Mouse (Mus musculus) liver, postnatal 0 days (tissue): ENCODE measurements at regions not wholly inside any gene's neighbourhood (a gene's known extent, or its start where the extent isn't known, plus 50 kb on each side); places are given as distances from the start of the nearest gene placed in this dataset.

ENCODE experiments used
- ATAC-seq: fragments of 200-750 bp; cut with Nextera tagmentation; 2 replicates; pipeline ENCODE4 v1.8.0; 2017; ENCODE audit warnings: mild to moderate bottlenecking, moderate library complexity
- DNase-seq: peaks from one replicate; pipeline ENCODE4 v3.0.0-alpha.2; 2016
- H3K27ac ChIP-seq: fragments of 300-500 bp; sonication (generic); 2 replicates; pipeline ENCODE4 v1.5.1; 2014; ENCODE audit warnings: antibody characterized with exemption, moderate library complexity, mild to moderate bottlenecking, low read depth
- H3K27me3 ChIP-seq: fragments of 300-500 bp; sonication (generic); 2 replicates; pipeline ENCODE4 v1.6.1; 2014; ENCODE audit warnings: low read length, control low read depth, mixed read lengths; ENCODE audit not compliant: insufficient read depth
- H3K36me3 ChIP-seq: fragments of 300-500 bp; sonication (generic); replicated peaks from 2 replicates; pipeline ENCODE4 v1.6.1; 2014; ENCODE audit warnings: mild to moderate bottlenecking, control low read depth, low read length, moderate library complexity, mixed read lengths; ENCODE audit not compliant: insufficient read depth
- H3K4me1 ChIP-seq: fragments of 300-500 bp; sonication (generic); 2 replicates; pipeline ENCODE4 v1.6.1; 2014; ENCODE audit warnings: antibody characterized with exemption, mild to moderate bottlenecking, control low read depth; ENCODE audit not compliant: insufficient read depth
- H3K4me2 ChIP-seq: fragments of 300-500 bp; sonication (generic); 2 replicates; pipeline ENCODE4 v1.6.1; 2014; ENCODE audit warnings: low read depth, mild to moderate bottlenecking, low read length, moderate library complexity, mixed read lengths
- H3K4me3 ChIP-seq: fragments of 300-500 bp; sonication (generic); 2 replicates; pipeline ENCODE4 v1.5.1; 2014; ENCODE audit warnings: low read depth, low read length
- H3K9ac ChIP-seq: fragments of 300-500 bp; sonication (generic); replicated peaks from 2 replicates; pipeline ENCODE4 v1.6.1; 2014; ENCODE audit warnings: mild to moderate bottlenecking, moderate library complexity
- H3K9me3 ChIP-seq: fragments of 300-500 bp; sonication (generic); 2 replicates; pipeline ENCODE4 v1.6.1; 2016; ENCODE audit warnings: mild to moderate bottlenecking, control low read depth, low read length, mixed read lengths
- CTCF ChIP-seq: sonication (generic); IDR thresholded peaks from 2 replicates; pipeline ENCODE4 v1.5.1; 2016; ENCODE audit warnings: antibody characterized with exemption, low read depth
- EP300 ChIP-seq: IDR thresholded peaks from 2 replicates; pipeline ENCODE4 v1.6.1; 2016; ENCODE audit warnings: antibody characterized with exemption, low read depth, mild to moderate bottlenecking
- WGBS: fragments of 180-500 bp; shearing (Covaris S2); extraction: QIAGEN DNeasy Blood & Tissue Kit; methylation state at CpG from one replicate; pipeline ENCODE4 v1.1.7; 2014; ENCODE audit not compliant: insufficient replicate concordance; 5-methylcytosine and 5-hydroxymethylcytosine counted together

GRCm38 (mm10) chr4:99407466-99407865, 111.8 kb downstream of the Gm12689 start:
- WGBS: 70% methylated on average over 7 of the region's 7 CpGs

GRCm38 (mm10) chr4:99423449-99423848, 127.7 kb downstream of the Gm12689 start:
- no peak for TF ChIP-seq CTCF
- no peak for TF ChIP-seq EP300
- Histone ChIP-seq H3K9me3 (no peaks in the 10 kb centered on the region), H3K27ac (no peak overlapping the region), H3K4me2 (no peak overlapping the region), H3K36me3 (no peaks in the 10 kb centered on the region), H3K4me1 (no peaks in the 10 kb centered on the region), H3K9ac (no peak overlapping the region), H3K4me3 (no peak overlapping the region), H3K27me3 (no peaks in the 10 kb centered on the region)
- no peak for ATAC-seq
- WGBS: 48% methylated on average over 1 of the region's 1 CpGs
- DNase-seq: no peak

More at GRCm38 (mm10) chr4:99407466-99407865, 111.8 kb downstream of the Gm12689 start:
- no peak overlapping the region for H3K27ac ChIP-seq
- no peak overlapping the region for H3K4me2 ChIP-seq
- no peaks in the 10 kb centered on the region for H3K36me3 ChIP-seq
- H3K9ac ChIP-seq: no peak overlapping the region
- ATAC-seq (no peak), DNase-seq (no peak)
- TF ChIP-seq CTCF: no peak
- TF ChIP-seq EP300: no peak
- H3K4me3 ChIP-seq: no peak overlapping the region
- H3K4me1 ChIP-seq: no peaks in the 10 kb centered on the region
- H3K9me3 ChIP-seq: no peaks in the 10 kb centered on the region
- H3K27me3 ChIP-seq: no peaks in the 10 kb centered on the region

- no peak for DNase-seq
- H3K4me2 ChIP-seq: no peak overlapping the region
- H3K27me3 ChIP-seq: no peaks in the 10 kb centered on the region
- no peak overlapping the region for H3K9ac ChIP-seq
- H3K36me3 ChIP-seq: no peaks in the 10 kb centered on the region
- H3K27ac ChIP-seq: no peak overlapping the region
- no peaks in the 10 kb centered on the region for H3K4me1 ChIP-seq
- no peaks in the 10 kb centered on the region for H3K9me3 ChIP-seq
- WGBS: 43% methylated on average over 28 of the region's 28 CpGs
- ATAC-seq: no peak
- H3K4me3 ChIP-seq: no peak overlapping the region
- TF ChIP-seq CTCF (no peak), EP300 (no peak)
These were observed 149.5 kb downstream of the Gm12689 start for GRCm38 (mm10) chr4:99445077-99445754.

GRCm38 (mm10) chr4:99445755-99446128, 150.0 kb downstream of the Gm12689 start:
- no peak overlapping the region for H3K9ac ChIP-seq
- no peaks in the 10 kb centered on the region for H3K27me3 ChIP-seq
- H3K4me3 ChIP-seq: no peak overlapping the region
- DNase-seq: no peak
- no peaks in the 10 kb centered on the region for H3K9me3 ChIP-seq
- TF ChIP-seq EP300 (no peak), CTCF (no peak)
- H3K36me3 ChIP-seq: no peaks in the 10 kb centered on the region
- H3K27ac ChIP-seq: no peak overlapping the region
- no peaks in the 10 kb centered on the region for H3K4me1 ChIP-seq
- no peak for ATAC-seq
- H3K4me2 ChIP-seq: no peak overlapping the region
- 65% methylated on average over 9 of the region's 9 CpGs for WGBS

GRCm38 (mm10) chr4:99458984-99459383, 163.3 kb downstream of the Gm12689 start:
- DNase-seq (no peak), ATAC-seq (no peak)
- H3K36me3 ChIP-seq: no peaks in the 10 kb centered on the region
- no peaks in the 10 kb centered on the region for H3K4me1 ChIP-seq
- H3K4me2 ChIP-seq: no peak overlapping the region
- no peak overlapping the region for H3K4me3 ChIP-seq
- no peaks in the 10 kb centered on the region for H3K27me3 ChIP-seq
- no peaks in the 10 kb centered on the region for H3K9me3 ChIP-seq
- H3K27ac ChIP-seq: no peak overlapping the region
- TF ChIP-seq CTCF (no peak), EP300 (no peak)
- WGBS: 68% methylated on average over 4 of the region's 4 CpGs
- H3K9ac ChIP-seq: no peak overlapping the region

GRCm38 (mm10) chr4:99459436-99459835, 163.7 kb downstream of the Gm12689 start:
- Histone ChIP-seq H3K27ac (no peak overlapping the region), H3K4me1 (no peaks in the 10 kb centered on the region), H3K9ac (no peak overlapping the region), H3K4me2 (no peak overlapping the region), H3K36me3 (no peaks in the 10 kb centered on the region), H3K9me3 (no peaks in the 10 kb centered on the region), H3K27me3 (no peaks in the 10 kb centered on the region), H3K4me3 (no peak overlapping the region)
- DNase-seq: no peak
- TF ChIP-seq CTCF: no peak
- no peak for TF ChIP-seq EP300
- ATAC-seq: no peak
- 16% methylated on average over 14 of the region's 14 CpGs for WGBS

- no peaks in the 10 kb centered on the region for H3K4me1 ChIP-seq
- no peak overlapping the region for H3K4me2 ChIP-seq
- ATAC-seq: no peak
- H3K9ac ChIP-seq: no peak overlapping the region
- DNase-seq: no peak
- H3K4me3 ChIP-seq: no peak overlapping the region
- 67% methylated on average over 9 of the region's 9 CpGs for WGBS
- H3K27ac ChIP-seq: no peak overlapping the region
- no peaks in the 10 kb centered on the region for H3K27me3 ChIP-seq
- H3K9me3 ChIP-seq: no peaks in the 10 kb centered on the region
- TF ChIP-seq EP300: no peak
- no peak for TF ChIP-seq CTCF
- H3K36me3 ChIP-seq: no peaks in the 10 kb centered on the region
These were observed 169.8 kb downstream of the Gm12689 start for GRCm38 (mm10) chr4:99465493-99465892.
